Mouse (Mus musculus): ENCODE data around the gene Ccdc3.

Gene Ccdc3

DNA sequence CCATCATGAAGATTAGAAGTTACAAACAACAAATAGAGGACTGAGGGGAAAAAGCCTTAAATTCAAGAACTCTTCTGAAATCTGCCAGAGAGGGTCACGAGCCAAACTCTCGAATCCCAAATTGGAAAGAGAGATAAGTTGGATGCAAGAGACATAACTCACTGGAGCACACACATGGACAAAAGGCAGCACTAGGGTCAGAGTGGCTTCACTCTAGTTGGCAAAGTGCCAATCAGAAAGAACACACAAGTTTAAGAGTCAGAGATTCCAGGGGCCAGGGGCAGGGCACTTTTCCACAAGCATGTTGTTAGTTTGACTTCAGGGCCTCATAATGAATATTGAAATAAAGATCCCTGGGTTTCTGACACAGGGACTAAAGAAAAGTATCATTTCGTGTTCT, 48.1 kb downstream of the Ccdc3 start:
- no peak overlapping the region for H3K4me3 ChIP-seq (replicated peaks; ENCODE audit: low read length)
- H3K27me3 ChIP-seq (ENCODE audit: insufficient read depth, low read length) = no peaks in the 10 kb centered on the region
- no peaks in the 10 kb centered on the region for H3K9me3 ChIP-seq (ENCODE audit: low read length)
- H3K36me3 ChIP-seq (ENCODE audit: insufficient read depth, low read length) = no peaks in the 10 kb centered on the region
- H3K4me1 ChIP-seq (replicated peaks; ENCODE audit: low read depth, low read length) = no peaks in the 10 kb centered on the region
- no peak for TF ChIP-seq POU5F1 (IDR thresholded peaks at IDR 0.05; ENCODE audit: borderline replicate concordance, low read length)
- TF ChIP-seq CTCF (conservative IDR thresholded peaks at IDR 0.05; ENCODE audit: low read length) = no peak
- no peak for TF ChIP-seq NANOG (IDR thresholded peaks at IDR 0.05; ENCODE audit: borderline replicate concordance, low read length)

DNA sequence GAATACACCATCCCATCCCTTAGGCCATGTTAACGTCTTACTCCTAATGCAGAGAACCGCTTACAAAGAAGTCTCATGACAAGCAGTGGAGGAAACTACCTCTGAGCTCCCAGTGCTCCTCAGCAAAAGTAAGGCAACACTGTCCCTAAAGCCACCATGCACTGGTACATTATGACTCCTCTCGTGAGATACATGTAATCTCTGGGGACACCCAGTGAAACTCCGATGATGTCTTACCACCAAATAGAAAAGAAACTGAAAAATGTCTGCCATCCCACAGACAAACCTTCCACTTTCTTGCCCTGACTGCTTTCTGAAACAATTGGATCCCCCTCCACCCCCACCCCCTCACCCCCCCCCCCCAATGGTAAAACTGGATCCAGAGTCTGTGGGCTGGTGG, 54.6 kb downstream of the Ccdc3 start:
- H3K27me3 ChIP-seq (ENCODE audit: insufficient read depth, low read length) = no peaks in the 10 kb centered on the region

DNA sequence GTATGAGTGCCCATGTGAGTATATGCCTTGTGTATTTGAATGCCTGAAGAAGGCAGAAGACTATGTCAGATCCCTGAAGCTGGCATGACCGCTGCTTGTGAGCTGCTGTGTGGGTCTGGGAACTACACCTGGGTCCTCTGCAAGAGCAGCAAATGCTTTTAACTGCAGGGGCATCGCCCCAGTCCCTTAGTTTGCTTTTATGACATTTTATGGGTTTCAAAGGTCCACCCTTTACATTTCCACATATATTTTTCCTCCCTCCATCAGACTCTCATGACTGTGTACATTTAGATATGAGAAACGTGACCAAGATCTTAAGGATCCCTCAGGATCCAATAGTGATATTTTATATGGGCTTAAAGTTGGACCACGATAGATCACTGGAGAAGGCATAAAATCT, 55.5 kb downstream of the Ccdc3 start:
- no peaks in the 10 kb centered on the region for H3K4me1 ChIP-seq (replicated peaks; ENCODE audit: low read depth, low read length)
- H3K36me3 ChIP-seq (ENCODE audit: insufficient read depth, low read length) = no peaks in the 10 kb centered on the region
- no peak overlapping the region for H3K4me3 ChIP-seq (replicated peaks; ENCODE audit: low read length)
- TF ChIP-seq POU5F1 (IDR thresholded peaks at IDR 0.05; ENCODE audit: borderline replicate concordance, low read length) = no peak
- TF ChIP-seq CTCF (conservative IDR thresholded peaks at IDR 0.05; ENCODE audit: low read length) = no peak
- no peak for TF ChIP-seq NANOG (IDR thresholded peaks at IDR 0.05; ENCODE audit: borderline replicate concordance, low read length)
- no peaks in the 10 kb centered on the region for H3K27me3 ChIP-seq (ENCODE audit: insufficient read depth, low read length)
- H3K9me3 ChIP-seq (ENCODE audit: low read length) = no peaks in the 10 kb centered on the region

More for the DNA sequence above, 54.6 kb downstream of the Ccdc3 start:
- Histone ChIP-seq H3K4me3 (replicated peaks; ENCODE audit: low read length) (no peak overlapping the region), H3K36me3 (ENCODE audit: insufficient read depth, low read length) (no peaks in the 10 kb centered on the region), H3K9me3 (ENCODE audit: low read length) (no peaks in the 10 kb centered on the region), H3K4me1 (replicated peaks; ENCODE audit: low read depth, low read length) (no peaks in the 10 kb centered on the region)
- TF ChIP-seq CTCF (conservative IDR thresholded peaks at IDR 0.05; ENCODE audit: low read length) = no peak
- no peak for TF ChIP-seq POU5F1 (IDR thresholded peaks at IDR 0.05; ENCODE audit: borderline replicate concordance, low read length)
- no peak for TF ChIP-seq NANOG (IDR thresholded peaks at IDR 0.05; ENCODE audit: borderline replicate concordance, low read length)

DNA sequence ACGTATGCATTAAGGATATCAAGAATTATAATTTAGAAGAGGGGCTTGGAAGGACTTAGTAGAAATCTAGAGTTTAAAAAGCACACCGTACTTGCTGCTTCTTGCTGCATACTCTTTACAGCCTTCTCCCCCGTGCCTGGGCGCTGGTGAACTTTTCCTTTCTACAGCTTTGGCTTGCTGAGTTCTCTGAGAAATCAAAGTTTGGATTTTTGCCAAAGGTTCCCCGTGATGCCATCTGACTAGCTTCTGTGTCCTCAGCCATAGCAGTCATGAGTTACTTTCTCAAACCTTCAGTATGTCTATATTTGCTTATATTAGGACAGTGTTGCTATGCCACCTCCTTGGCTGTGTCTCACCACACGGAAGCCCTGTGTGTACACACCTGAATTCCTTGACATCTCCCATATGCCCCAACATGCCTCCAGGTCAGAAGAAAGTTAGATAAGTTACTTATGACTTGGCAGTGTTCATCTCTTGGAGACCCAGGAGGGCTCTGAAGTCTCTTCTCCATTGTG, 57.2 kb downstream of the Ccdc3 start:
- no peaks in the 10 kb centered on the region for H3K4me1 ChIP-seq (replicated peaks; ENCODE audit: low read depth, low read length)
- TF ChIP-seq NANOG (IDR thresholded peaks at IDR 0.05; ENCODE audit: borderline replicate concordance, low read length) (no peak), CTCF (conservative IDR thresholded peaks at IDR 0.05; ENCODE audit: low read length) (no peak), POU5F1 (IDR thresholded peaks at IDR 0.05; ENCODE audit: borderline replicate concordance, low read length) (no peak)
- H3K27me3 ChIP-seq (ENCODE audit: insufficient read depth, low read length) = no peaks in the 10 kb centered on the region
- H3K4me3 ChIP-seq (replicated peaks; ENCODE audit: low read length) = no peak overlapping the region
- no peaks in the 10 kb centered on the region for H3K9me3 ChIP-seq (ENCODE audit: low read length)
- no peaks in the 10 kb centered on the region for H3K36me3 ChIP-seq (ENCODE audit: insufficient read depth, low read length)

DNA sequence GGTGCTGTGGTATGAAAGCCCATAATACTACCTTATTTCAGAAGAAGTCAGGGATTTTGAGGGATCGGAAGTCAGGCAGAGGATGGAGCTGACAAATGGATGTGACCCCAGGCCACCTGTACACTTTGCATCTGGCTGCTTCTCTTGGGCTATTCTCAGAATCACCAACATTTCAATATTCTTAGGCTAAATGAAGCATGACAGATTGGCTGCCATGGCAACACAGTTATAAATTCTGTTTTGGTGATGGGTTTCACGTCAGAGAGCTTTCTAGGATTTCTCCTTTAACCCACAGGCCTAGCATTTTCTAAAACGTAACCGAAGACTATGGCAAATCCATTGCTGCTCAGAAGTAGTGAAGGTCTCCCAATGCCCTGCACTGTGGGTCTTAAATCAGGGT, 59.9 kb downstream of the Ccdc3 start:
- no peak overlapping the region for H3K4me3 ChIP-seq (replicated peaks; ENCODE audit: low read length)
- TF ChIP-seq CTCF (conservative IDR thresholded peaks at IDR 0.05; ENCODE audit: low read length) = no peak
- TF ChIP-seq POU5F1 (IDR thresholded peaks at IDR 0.05; ENCODE audit: borderline replicate concordance, low read length) = no peak
- no peak for TF ChIP-seq NANOG (IDR thresholded peaks at IDR 0.05; ENCODE audit: borderline replicate concordance, low read length)
- H3K27me3 ChIP-seq (ENCODE audit: insufficient read depth, low read length) = no peaks in the 10 kb centered on the region
- H3K36me3 ChIP-seq (ENCODE audit: insufficient read depth, low read length) = no peaks in the 10 kb centered on the region
- no peaks in the 10 kb centered on the region for H3K9me3 ChIP-seq (ENCODE audit: low read length)
- H3K4me1 ChIP-seq (replicated peaks; ENCODE audit: low read depth, low read length) = no peaks in the 10 kb centered on the region

DNA sequence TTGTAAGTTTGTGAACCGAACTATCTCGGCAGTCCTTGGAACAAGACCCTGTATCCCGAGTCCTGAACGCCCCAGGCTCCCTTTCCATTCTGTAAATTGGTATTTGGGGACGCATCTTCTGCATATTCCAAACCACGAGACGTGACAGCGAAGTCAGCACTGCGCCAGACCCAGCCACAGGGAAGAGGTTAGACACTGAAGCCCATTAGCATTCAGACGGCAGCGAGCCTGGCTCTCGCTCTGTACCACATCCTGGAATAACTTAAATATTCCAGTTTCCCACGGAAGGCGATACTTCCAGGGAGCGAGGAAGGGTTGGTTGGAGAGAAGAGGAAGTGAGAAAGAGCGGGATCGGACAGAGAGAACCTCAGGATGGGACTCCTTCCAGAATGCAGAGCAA, 61.7 kb downstream of the Ccdc3 start:
- H3K4me3 ChIP-seq (replicated peaks; ENCODE audit: low read length) = no peak overlapping the region
- H3K36me3 ChIP-seq (ENCODE audit: insufficient read depth, low read length) = no peaks in the 10 kb centered on the region
- no peaks in the 10 kb centered on the region for H3K9me3 ChIP-seq (ENCODE audit: low read length)
- no peak for TF ChIP-seq NANOG (IDR thresholded peaks at IDR 0.05; ENCODE audit: borderline replicate concordance, low read length)
- TF ChIP-seq CTCF (conservative IDR thresholded peaks at IDR 0.05; ENCODE audit: low read length) = no peak
- no peak for TF ChIP-seq POU5F1 (IDR thresholded peaks at IDR 0.05; ENCODE audit: borderline replicate concordance, low read length)
- H3K27me3 ChIP-seq (ENCODE audit: insufficient read depth, low read length) = no peaks in the 10 kb centered on the region
- no peaks in the 10 kb centered on the region for H3K4me1 ChIP-seq (replicated peaks; ENCODE audit: low read depth, low read length)

DNA sequence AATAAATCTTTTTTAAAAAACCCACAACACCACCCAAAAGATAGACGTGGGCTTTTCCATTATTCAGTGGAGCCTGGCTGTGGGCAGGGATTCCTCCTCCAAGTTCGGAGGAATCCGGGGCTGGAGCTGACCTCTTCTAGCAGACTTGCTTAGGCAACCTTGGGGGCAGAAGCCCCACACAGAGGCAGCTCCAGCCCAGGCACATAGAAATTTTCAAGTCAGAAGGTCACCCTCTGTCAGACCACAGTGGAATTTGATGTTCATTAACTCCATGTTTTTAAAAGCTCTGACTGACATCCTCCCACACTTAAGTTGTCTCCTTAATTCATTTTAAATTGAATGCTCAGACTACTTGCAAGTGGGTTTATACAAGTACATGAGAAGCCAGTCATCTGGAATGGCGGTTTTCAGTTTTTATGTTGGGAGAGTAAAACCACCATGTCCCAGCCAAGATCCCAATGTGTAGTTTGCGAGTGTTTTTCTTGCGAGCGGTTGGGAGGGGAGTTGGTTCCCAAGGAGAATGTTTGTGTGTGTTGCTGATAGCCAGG, 63.3 kb downstream of the Ccdc3 start:
- Histone ChIP-seq H3K4me1 (replicated peaks; ENCODE audit: low read depth, low read length) (no peaks in the 10 kb centered on the region), H3K9me3 (ENCODE audit: low read length) (no peaks in the 10 kb centered on the region), H3K4me3 (replicated peaks; ENCODE audit: low read length) (no peak overlapping the region), H3K27me3 (ENCODE audit: insufficient read depth, low read length) (no peaks in the 10 kb centered on the region), H3K36me3 (ENCODE audit: insufficient read depth, low read length) (no peaks in the 10 kb centered on the region)
- TF ChIP-seq CTCF (conservative IDR thresholded peaks at IDR 0.05; ENCODE audit: low read length) (no peak), NANOG (IDR thresholded peaks at IDR 0.05; ENCODE audit: borderline replicate concordance, low read length) (no peak), POU5F1 (IDR thresholded peaks at IDR 0.05; ENCODE audit: borderline replicate concordance, low read length) (no peak)

DNA sequence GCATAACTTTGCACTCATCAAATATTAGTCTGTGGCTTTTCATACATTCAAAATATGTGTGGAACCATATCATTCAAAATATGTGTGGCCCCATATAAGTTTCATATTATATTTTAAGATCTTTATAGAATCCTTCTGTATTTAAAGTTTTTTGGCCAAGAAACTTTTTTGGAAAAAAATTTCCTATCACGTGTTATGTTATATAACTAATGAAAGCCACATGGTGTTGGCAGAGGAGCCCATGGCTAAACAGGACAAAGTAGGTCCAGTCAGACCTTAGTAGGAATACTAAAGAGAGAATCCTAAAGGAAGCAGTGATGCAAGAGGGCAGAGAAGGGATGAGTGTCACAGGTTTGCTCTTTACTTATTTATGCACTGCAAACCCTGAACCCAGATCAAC, 65.6 kb downstream of the Ccdc3 start:
- Histone ChIP-seq H3K4me1 (replicated peaks; ENCODE audit: low read depth, low read length) (no peaks in the 10 kb centered on the region), H3K27me3 (ENCODE audit: insufficient read depth, low read length) (no peaks in the 10 kb centered on the region), H3K4me3 (replicated peaks; ENCODE audit: low read length) (no peak overlapping the region), H3K36me3 (ENCODE audit: insufficient read depth, low read length) (no peaks in the 10 kb centered on the region), H3K9me3 (ENCODE audit: low read length) (no peaks in the 10 kb centered on the region)
- TF ChIP-seq NANOG (IDR thresholded peaks at IDR 0.05; ENCODE audit: borderline replicate concordance, low read length) = no peak
- TF ChIP-seq POU5F1 (IDR thresholded peaks at IDR 0.05; ENCODE audit: borderline replicate concordance, low read length) = no peak
- no peak for TF ChIP-seq CTCF (conservative IDR thresholded peaks at IDR 0.05; ENCODE audit: low read length)

DNA sequence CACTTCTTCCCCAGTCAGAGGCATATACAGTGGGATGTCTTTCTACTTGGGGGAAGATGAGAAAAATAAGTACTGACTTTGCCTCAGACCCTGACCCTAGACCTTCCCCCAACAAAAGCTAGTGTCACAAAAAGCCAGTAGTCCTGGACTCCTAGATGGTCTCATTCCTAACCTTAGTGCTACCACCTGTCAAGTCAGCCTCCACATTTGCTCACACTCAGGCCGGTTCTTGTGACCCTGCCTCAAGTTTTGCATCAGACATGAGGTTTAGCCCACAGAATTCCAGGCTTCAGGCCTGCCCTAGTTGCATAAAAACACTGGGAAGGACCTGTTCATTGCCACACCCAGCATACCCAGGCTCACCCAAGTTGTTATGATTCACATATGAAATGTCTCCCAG, 67.4 kb downstream of the Ccdc3 start:
- no peaks in the 10 kb centered on the region for H3K9me3 ChIP-seq (ENCODE audit: low read length)
- no peaks in the 10 kb centered on the region for H3K4me1 ChIP-seq (replicated peaks; ENCODE audit: low read depth, low read length)
- no peaks in the 10 kb centered on the region for H3K36me3 ChIP-seq (ENCODE audit: insufficient read depth, low read length)
- no peaks in the 10 kb centered on the region for H3K27me3 ChIP-seq (ENCODE audit: insufficient read depth, low read length)
- no peak for TF ChIP-seq POU5F1 (IDR thresholded peaks at IDR 0.05; ENCODE audit: borderline replicate concordance, low read length)
- no peak overlapping the region for H3K4me3 ChIP-seq (replicated peaks; ENCODE audit: low read length)
